ENCODE assay signal across 8 mouse cellular contexts in the genomic region with DNA sequence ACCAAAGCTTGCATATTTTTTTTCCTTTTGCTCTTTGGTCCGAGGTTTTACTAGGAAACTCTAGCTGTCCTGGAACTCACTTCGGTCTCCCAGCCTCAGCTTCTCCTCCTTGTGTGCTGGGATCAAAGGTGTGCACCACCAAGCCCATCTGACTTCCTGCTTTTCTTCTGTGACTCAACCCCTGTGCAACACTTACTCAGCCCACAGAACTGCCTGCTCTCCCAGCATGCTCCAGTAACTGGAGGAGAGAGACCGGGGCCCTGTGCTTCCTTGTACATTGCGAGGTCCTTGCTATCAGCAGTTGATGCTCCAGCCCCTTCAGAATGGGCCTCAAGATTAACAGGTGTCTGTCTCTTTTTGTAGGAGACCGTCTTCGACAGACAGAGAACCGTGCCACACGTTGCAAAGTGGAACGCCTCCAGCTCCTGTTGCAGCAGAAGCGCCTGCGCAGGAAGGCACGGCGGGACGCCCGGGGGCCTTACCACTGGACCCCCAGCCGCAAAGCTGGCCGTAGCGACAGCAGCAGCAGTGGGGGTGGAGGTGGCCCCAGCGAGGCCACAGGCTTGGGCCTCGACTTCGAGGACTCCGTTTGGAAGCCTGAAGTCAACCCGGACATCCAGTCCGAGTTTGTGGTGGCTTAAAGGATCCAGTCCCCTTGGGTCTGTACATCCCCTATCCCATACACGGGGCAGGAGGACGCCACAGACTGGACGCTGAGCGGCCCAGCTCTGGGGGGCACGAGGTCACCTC. TPM values are rescaled to one million over a fixed set of nuclear protein-coding genes. Genes with fewer than 3 reads are reported as not detected.
DNase-seq lines count a peak whose midpoint lies in the region; ATAC-seq and TF ChIP-seq lines count a peak whose summit lies in the region.

No protein-coding gene starts in this region.

- ATAC-seq in kidney, embryonic 16.5 days (ENCODE audit: low FRiP score, low TSS enrichment) = no peak
- ATAC-seq in hindbrain, embryonic 11.5 days (ENCODE audit: low FRiP score) = no peak
- ATAC-seq in midbrain, embryonic 15.5 days (replicated peaks) = no peak
- ATAC-seq in erythroid progenitor cell, adult 5-6 weeks (replicated peaks; ENCODE audit: low FRiP score, poor library complexity, severe bottlenecking) = no peak

- H3K36me3 ChIP-seq in kidney, embryonic 16.5 days (ENCODE audit: insufficient read depth, low read length) = peaks cover 62% of the 10 kb centered on the region
- H3K36me3 ChIP-seq in hindbrain, embryonic 11.5 days (ENCODE audit: control insufficient read depth, insufficient read depth, low read length) = peaks cover 48% of the 10 kb centered on the region
- H3K36me3 ChIP-seq in midbrain, embryonic 15.5 days (replicated peaks) = peaks cover 46% of the 10 kb centered on the region
- peaks cover 47% of the 10 kb centered on the region for H3K36me3 ChIP-seq in thymus, adult 2 months (ENCODE audit: control insufficient read depth, insufficient read depth, low read length)

- no peak for TF ChIP-seq POLR2A in thymus, adult 2 months (IDR thresholded peaks at IDR 0.05; ENCODE audit: control insufficient read depth, extremely low read depth, insufficient read depth, low read length, poor library complexity)

- 74% methylated on average over 29 of the region's 29 CpGs for WGBS in kidney, embryonic 16.5 days
- WGBS in hindbrain, embryonic 11.5 days = 86% methylated on average over 29 of the region's 29 CpGs
- 83% methylated on average over 29 of the region's 29 CpGs for WGBS in midbrain, embryonic 15.5 days
- WGBS in thymus, adult 2 months = 87% methylated on average over 29 of the region's 29 CpGs

- no peaks in the 10 kb centered on the region for H3K27me3 ChIP-seq in kidney, embryonic 16.5 days (ENCODE audit: insufficient read depth, low read length)
- no peaks in the 10 kb centered on the region for H3K27me3 ChIP-seq in hindbrain, embryonic 11.5 days (ENCODE audit: control insufficient read depth, insufficient read depth, low read length)
- no peaks in the 10 kb centered on the region for H3K27me3 ChIP-seq in midbrain, embryonic 15.5 days (replicated peaks)
- no peaks in the 10 kb centered on the region for H3K27me3 ChIP-seq in thymus, adult 2 months (ENCODE audit: control insufficient read depth, insufficient read depth, low read length)

- no peak overlapping the region for H3K4me2 ChIP-seq in kidney, embryonic 16.5 days (replicated peaks; ENCODE audit: low read depth, low read length)
- no peak overlapping the region for H3K4me2 ChIP-seq in hindbrain, embryonic 11.5 days (replicated peaks; ENCODE audit: low read depth, low read length)
- H3K4me2 ChIP-seq in midbrain, embryonic 15.5 days = no peak overlapping the region

- H3K27ac ChIP-seq in kidney, embryonic 16.5 days (ENCODE audit: low read length) = peak overlapping the region; percentile 99
- H3K27ac ChIP-seq in hindbrain, embryonic 11.5 days (ENCODE audit: low read depth, low read length) = peak overlapping the region; percentile 68; the same call in 1 of the 2 replicates
- peak overlapping the region; percentile 53 for H3K27ac ChIP-seq in midbrain, embryonic 15.5 days
- H3K27ac ChIP-seq in thymus, adult 2 months (ENCODE audit: control insufficient read depth, insufficient read depth, low read length) = no peak overlapping the region

- no peak overlapping the region for H3K4me3 ChIP-seq in kidney, embryonic 16.5 days (ENCODE audit: low read length)
- H3K4me3 ChIP-seq in hindbrain, embryonic 11.5 days (ENCODE audit: low read depth, low read length) = peak overlapping the region; percentile 2; the same call in 1 of the 2 replicates
- H3K4me3 ChIP-seq in midbrain, embryonic 15.5 days = no peak overlapping the region
- H3K4me3 ChIP-seq in thymus, adult 2 months (ENCODE audit: control insufficient read depth, insufficient read depth, low read length) = no peak overlapping the region

- H3K9me3 ChIP-seq in kidney, embryonic 16.5 days (ENCODE audit: low read length) = no peaks in the 10 kb centered on the region
- no peaks in the 10 kb centered on the region for H3K9me3 ChIP-seq in hindbrain, embryonic 11.5 days (ENCODE audit: control insufficient read depth, low read length)
- no peaks in the 10 kb centered on the region for H3K9me3 ChIP-seq in midbrain, embryonic 15.5 days

- no peak for TF ChIP-seq CTCF in thymus, adult 2 months (IDR thresholded peaks at IDR 0.05; ENCODE audit: borderline replicate concordance, control insufficient read depth, extremely low read depth, insufficient read depth, low read length, poor library complexity)

- peak overlapping the region; percentile 0; the same call in 1 of the 2 replicates for H3K9ac ChIP-seq in kidney, embryonic 16.5 days (replicated peaks; ENCODE audit: low read length)
- 0 out of 2 replicates have a peak overlapping the region, but pooled peaks have one; percentile 19 for H3K9ac ChIP-seq in hindbrain, embryonic 11.5 days (ENCODE audit: low read depth, low read length)
- no peak overlapping the region for H3K9ac ChIP-seq in midbrain, embryonic 15.5 days

- peaks cover 93% of the 10 kb centered on the region for H3K4me1 ChIP-seq in kidney, embryonic 16.5 days (ENCODE audit: insufficient read depth, low read length)
- H3K4me1 ChIP-seq in hindbrain, embryonic 11.5 days (replicated peaks; ENCODE audit: control insufficient read depth, insufficient read depth, low read length) = peaks cover 58% of the 10 kb centered on the region
- peaks cover 79% of the 10 kb centered on the region for H3K4me1 ChIP-seq in midbrain, embryonic 15.5 days
- peaks cover 63% of the 10 kb centered on the region for H3K4me1 ChIP-seq in thymus, adult 2 months (replicated peaks; ENCODE audit: control insufficient read depth, insufficient read depth, low read length)

- no peak for DNase-seq in kidney, postnatal 14 days
- DNase-seq in brain, adult 2 months (ENCODE audit: low read depth, low spot score) = peak; percentile 72
- no peak for DNase-seq in hindbrain, embryonic 11.5 days (ENCODE audit: low spot score)
- DNase-seq in thymus, adult 2 months = no peak
- no peak for DNase-seq in spleen, postnatal 14 days (ENCODE audit: low spot score in 2 of 2)

RNA-seq across cellular contexts. Expression of a gene that starts 8.1 kb away (rescaled TPM):
- 15.9 and 16.8 TPM in 2 replicates for polyA plus RNA-seq in kidney, embryonic 16.5 days (2015; fragmentation: Nextera tagmentation; extraction: Ambion mirVana)
- polyA plus RNA-seq in hindbrain, embryonic 11.5 days (2014; fragmentation: Nextera tagmentation; extraction: Ambion mirVana) = 66.7 and 67.1 TPM in 2 replicates
- 29.5 and 29.9 TPM in 2 replicates for polyA plus RNA-seq in midbrain, embryonic 15.5 days (2015; fragmentation: Nextera tagmentation; extraction: Ambion mirVana)
- total RNA-seq in erythroid progenitor cell, adult 5-6 weeks (2015; ENCODE audit: low replicate concordance) = 20.1 and 23.8 TPM in 2 replicates
- 12.5 and 18.2 TPM in 2 replicates for total RNA-seq in erythroid progenitor cell, adult 5-6 weeks (2017; ENCODE audit: low replicate concordance)
- 342 and 374 TPM in 2 replicates for polyA plus RNA-seq in thymus, adult 2 months (2012; rRNA removed)

RNA-seq across cellular contexts. Expression of a gene that starts 9.6 kb away (rescaled TPM):
- polyA plus RNA-seq in kidney, embryonic 16.5 days (2015; fragmentation: Nextera tagmentation; extraction: Ambion mirVana) = 96.2 and 101 TPM in 2 replicates
- polyA plus RNA-seq in hindbrain, embryonic 11.5 days (2014; fragmentation: Nextera tagmentation; extraction: Ambion mirVana) = 83.4 and 90.4 TPM in 2 replicates
- polyA plus RNA-seq in midbrain, embryonic 15.5 days (2015; fragmentation: Nextera tagmentation; extraction: Ambion mirVana) = 364 and 392 TPM in 2 replicates
- 10.1 and 19.7 TPM in 2 replicates for total RNA-seq in erythroid progenitor cell, adult 5-6 weeks (2015; ENCODE audit: low replicate concordance)
- total RNA-seq in erythroid progenitor cell, adult 5-6 weeks (2017; ENCODE audit: low replicate concordance) = 33.5 and 39.6 TPM in 2 replicates
- polyA plus RNA-seq in thymus, adult 2 months (2012; rRNA removed) = 173 and 193 TPM in 2 replicates

RNA-seq across cellular contexts. Expression of a gene that starts 15.5 kb away (rescaled TPM):
- polyA plus RNA-seq in kidney, embryonic 16.5 days (2015; fragmentation: Nextera tagmentation; extraction: Ambion mirVana) = 6.4 and 7.3 TPM in 2 replicates
- 15.1 and 16.7 TPM in 2 replicates for polyA plus RNA-seq in hindbrain, embryonic 11.5 days (2014; fragmentation: Nextera tagmentation; extraction: Ambion mirVana)
- polyA plus RNA-seq in midbrain, embryonic 15.5 days (2015; fragmentation: Nextera tagmentation; extraction: Ambion mirVana) = 65.7 and 66.9 TPM in 2 replicates
- total RNA-seq in erythroid progenitor cell, adult 5-6 weeks (2015; ENCODE audit: low replicate concordance) = not detected in 2 replicates
- not detected in 2 replicates for total RNA-seq in erythroid progenitor cell, adult 5-6 weeks (2017; ENCODE audit: low replicate concordance)
- polyA plus RNA-seq in thymus, adult 2 months (2012; rRNA removed) = 34.0 and 37.7 TPM in 2 replicates

RNA-seq across cellular contexts. Expression of a gene that starts 16.6 kb away (rescaled TPM):
- polyA plus RNA-seq in kidney, embryonic 16.5 days (2015; fragmentation: Nextera tagmentation; extraction: Ambion mirVana) = 15.2 and 15.3 TPM in 2 replicates
- 7.6 and 9.4 TPM in 2 replicates for polyA plus RNA-seq in hindbrain, embryonic 11.5 days (2014; fragmentation: Nextera tagmentation; extraction: Ambion mirVana)
- polyA plus RNA-seq in midbrain, embryonic 15.5 days (2015; fragmentation: Nextera tagmentation; extraction: Ambion mirVana) = 13.3 and 14.7 TPM in 2 replicates
- total RNA-seq in erythroid progenitor cell, adult 5-6 weeks (2015; ENCODE audit: low replicate concordance) = not detected in 2 replicates
- total RNA-seq in erythroid progenitor cell, adult 5-6 weeks (2017; ENCODE audit: low replicate concordance) = not detected in 2 replicates
- polyA plus RNA-seq in thymus, adult 2 months (2012; rRNA removed) = 11.1 and 14.8 TPM in 2 replicates

RNA-seq across cellular contexts. Expression of a gene that starts 17.7 kb away (rescaled TPM):
- 676 and 688 TPM in 2 replicates for polyA plus RNA-seq in kidney, embryonic 16.5 days (2015; fragmentation: Nextera tagmentation; extraction: Ambion mirVana)
- polyA plus RNA-seq in hindbrain, embryonic 11.5 days (2014; fragmentation: Nextera tagmentation; extraction: Ambion mirVana) = 364 and 371 TPM in 2 replicates
- polyA plus RNA-seq in midbrain, embryonic 15.5 days (2015; fragmentation: Nextera tagmentation; extraction: Ambion mirVana) = 444 and 468 TPM in 2 replicates
- total RNA-seq in erythroid progenitor cell, adult 5-6 weeks (2015; ENCODE audit: low replicate concordance) = 89.3 and 94.8 TPM in 2 replicates
- total RNA-seq in erythroid progenitor cell, adult 5-6 weeks (2017; ENCODE audit: low replicate concordance) = 19.4 and 39.9 TPM in 2 replicates
- polyA plus RNA-seq in thymus, adult 2 months (2012; rRNA removed) = 1,163 and 1,361 TPM in 2 replicates
